In genomic region chr17:35633992-35634391, GRCm38 (mm10) we compare ENCODE assay signal across 9 mouse cellular contexts. TPM values are rescaled to one million over a fixed set of nuclear protein-coding genes. Genes with fewer than 3 reads are reported as not detected.
DNase-seq lines count a peak whose midpoint lies in the region; ATAC-seq and TF ChIP-seq lines count a peak whose summit lies in the region.
"Had no signal": no experiment of that assay in that cellular context is flagged by ENCODE, and none has a peak within 500 bp of the region (broad histone marks: within the 10 kb centered on the region; RNA-seq: fewer than 3 reads in every experiment).

No protein-coding gene starts in this region.

- peak; percentile 68 for TF ChIP-seq CTCF in hindbrain, postnatal 0 days (IDR thresholded peaks at IDR 0.05; ENCODE audit: low read depth)
- TF ChIP-seq CTCF in olfactory bulb, adult 2 months (IDR thresholded peaks at IDR 0.05; ENCODE audit: insufficient read depth, low read depth, low read length) = 0 out of 2 replicates have a peak, but pooled peaks have one; percentile 20

- no peaks in the 10 kb centered on the region for H3K27me3 ChIP-seq in hindbrain, postnatal 0 days (ENCODE audit: insufficient read depth, low read length)

- H3K27ac ChIP-seq in hindbrain, postnatal 0 days = peak overlapping the region; percentile 45; the same call in 1 of the 2 replicates
- no peak overlapping the region for H3K27ac ChIP-seq in olfactory bulb, adult 2 months (ENCODE audit: insufficient read depth, low read depth, low read length)

- ATAC-seq in hindbrain, postnatal 0 days = peak; percentile 50; the same call in 1 of the 2 replicates

- 0 out of 2 replicates have a peak, but pooled peaks cover 3% of the 10 kb centered on the region for H3K4me1 ChIP-seq in hindbrain, postnatal 0 days (ENCODE audit: insufficient read depth, low read length)
- H3K4me1 ChIP-seq in olfactory bulb, adult 2 months (ENCODE audit: control insufficient read depth, insufficient read depth, low read length) = peaks cover 13% of the 10 kb centered on the region

- no peak for TF ChIP-seq POLR2A in olfactory bulb, adult 2 months (IDR thresholded peaks at IDR 0.05; ENCODE audit: insufficient read depth, low read depth, low read length)

- H3K36me3 ChIP-seq in hindbrain, postnatal 0 days (ENCODE audit: insufficient read depth, low read length) = no peaks in the 10 kb centered on the region

- 12% methylated on average over 1 of the region's 1 CpGs for WGBS in hindbrain, postnatal 0 days
- 8% methylated on average over 1 of the region's 1 CpGs for WGBS in olfactory bulb, adult 2 months

- H3K9ac ChIP-seq in hindbrain, postnatal 0 days (replicated peaks; ENCODE audit: low read length) = no peak overlapping the region

- H3K4me2 ChIP-seq in hindbrain, postnatal 0 days (ENCODE audit: low read depth, low read length) = no peak overlapping the region

- peak; percentile 46 for DNase-seq in layer of hippocampus, adult 11-12 months (ENCODE audit: low spot score)
- no peak for DNase-seq in layer of hippocampus, adult 9-10 months (ENCODE audit: low spot score)
- peak; percentile 58 for DNase-seq in embryo, embryonic 10.5 days (ENCODE audit: low spot score)
- DNase-seq in hindbrain, postnatal 0 days (ENCODE audit: low spot score) = peak; percentile 61
- peak; percentile 42 to 77 for DNase-seq in left cerebral cortex, adult 9 months (ENCODE audit: low spot score in 2 of 2)
- no peak for DNase-seq in spleen, postnatal 4 days (ENCODE audit: low spot score in 2 of 2)

- H3K4me3 ChIP-seq in hindbrain, postnatal 0 days (ENCODE audit: low read length) = no peak overlapping the region
- no peak overlapping the region for H3K4me3 ChIP-seq in olfactory bulb, adult 2 months (ENCODE audit: insufficient read depth, low read depth, low read length)
- H3K4me3 ChIP-seq: megakaryocyte, embryonic 14.5 days had no signal

- no peaks in the 10 kb centered on the region for H3K9me3 ChIP-seq in hindbrain, postnatal 0 days (ENCODE audit: low read length)
- H3K9me3 ChIP-seq: megakaryocyte, embryonic 14.5 days had no signal

RNA-seq across cellular contexts. Expression of gene Gm9573, which starts 7.6 kb away (rescaled TPM):
- total RNA-seq in hindbrain, postnatal 0 days (2014; rRNA removed) = not detected in 2 replicates
- polyA plus RNA-seq in hindbrain, postnatal 0 days (2015; fragmentation: Nextera tagmentation; extraction: Ambion mirVana) = not detected in 2 replicates
- polyA plus RNA-seq in olfactory bulb, adult 2 months (2012; ENCODE audit: insufficient read depth, insufficient read length, low replicate concordance, missing spikeins) = not detected in 2 replicates
- total RNA-seq: common myeloid progenitor, adult 5-6 weeks had no signal

RNA-seq across cellular contexts. Expression of gene Mucl3, which starts 9.5 kb away (rescaled TPM):
- 0.61 TPM in 1 of 2 replicates, not detected in the other for total RNA-seq in hindbrain, postnatal 0 days (2014; rRNA removed)
- 0.10 TPM in 1 of 2 replicates, not detected in the other for polyA plus RNA-seq in hindbrain, postnatal 0 days (2015; fragmentation: Nextera tagmentation; extraction: Ambion mirVana)
- polyA plus RNA-seq in olfactory bulb, adult 2 months (2012; ENCODE audit: insufficient read depth, insufficient read length, low replicate concordance, missing spikeins) = not detected in 2 replicates
- total RNA-seq: common myeloid progenitor, adult 5-6 weeks had no signal

RNA-seq across cellular contexts. Expression of gene Sfta2, which starts 32.6 kb away (rescaled TPM):
- total RNA-seq in hindbrain, postnatal 0 days (2014; rRNA removed) = not detected in 2 replicates
- polyA plus RNA-seq in hindbrain, postnatal 0 days (2015; fragmentation: Nextera tagmentation; extraction: Ambion mirVana) = not detected in 2 replicates
- not detected in 2 replicates for polyA plus RNA-seq in olfactory bulb, adult 2 months (2012; ENCODE audit: insufficient read depth, insufficient read length, low replicate concordance, missing spikeins)
- total RNA-seq: common myeloid progenitor, adult 5-6 weeks had no signal

RNA-seq across cellular contexts. Expression of gene Vars2, which starts 33.4 kb away (rescaled TPM):
- total RNA-seq in hindbrain, postnatal 0 days (2014; rRNA removed) = 37.3 and 46.8 TPM in 2 replicates
- 12.6 and 14.8 TPM in 2 replicates for polyA plus RNA-seq in hindbrain, postnatal 0 days (2015; fragmentation: Nextera tagmentation; extraction: Ambion mirVana)
- polyA plus RNA-seq in olfactory bulb, adult 2 months (2012; ENCODE audit: insufficient read depth, insufficient read length, low replicate concordance, missing spikeins) = not detected in 2 replicates

RNA-seq across cellular contexts. Expression of gene Gtf2h4, which starts 39.5 kb away (rescaled TPM):
- total RNA-seq in hindbrain, postnatal 0 days (2014; rRNA removed) = 26.1 and 27.2 TPM in 2 replicates
- 18.6 and 21.3 TPM in 2 replicates for polyA plus RNA-seq in hindbrain, postnatal 0 days (2015; fragmentation: Nextera tagmentation; extraction: Ambion mirVana)
- polyA plus RNA-seq in olfactory bulb, adult 2 months (2012; ENCODE audit: insufficient read depth, insufficient read length, low replicate concordance, missing spikeins) = not detected in 2 replicates

Comparison
In these comparisons a context has a peak if more than half of its experiments do, and no peak if none do; other contexts are left out.
1. DNase-seq: peak in layer of hippocampus, adult 11-12 months (single experiment), embryo, embryonic 10.5 days (single experiment), hindbrain, postnatal 0 days (single experiment) and left cerebral cortex, adult 9 months (2 of 2); none in layer of hippocampus, adult 9-10 months (single experiment) and spleen, postnatal 4 days (0 of 2).